Mouse (Mus musculus): ENCODE data around the gene Ube2o.

The Ube2o gene

DNA sequence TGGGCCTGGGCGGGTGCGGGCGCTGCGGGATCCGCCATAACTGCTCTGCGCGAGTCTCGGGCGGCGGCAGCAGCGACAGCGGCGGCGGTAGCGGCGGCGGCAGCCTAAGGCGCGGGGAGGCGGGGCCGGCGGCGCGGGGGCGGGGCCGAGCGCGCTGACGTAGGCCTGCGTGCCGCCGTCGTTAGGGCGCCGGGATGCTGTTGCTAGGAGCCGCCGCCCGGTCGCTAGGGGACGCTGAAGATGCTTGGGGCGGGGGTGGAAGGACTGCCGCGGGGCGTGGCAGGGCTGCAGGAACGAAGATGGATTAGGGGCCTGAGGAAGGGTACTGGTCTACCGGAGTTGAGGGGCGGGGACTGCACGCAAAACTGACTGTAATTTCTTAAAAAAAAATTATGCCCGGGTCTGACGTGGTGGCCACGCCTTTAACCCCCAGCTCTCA, at the start of gene Ube2o:
Gene Ube2o, minus strand, starts transcription at position 72 of the 439 bp plus-strand sequence.
- peak; percentile 82 for DNase-seq

DNA sequence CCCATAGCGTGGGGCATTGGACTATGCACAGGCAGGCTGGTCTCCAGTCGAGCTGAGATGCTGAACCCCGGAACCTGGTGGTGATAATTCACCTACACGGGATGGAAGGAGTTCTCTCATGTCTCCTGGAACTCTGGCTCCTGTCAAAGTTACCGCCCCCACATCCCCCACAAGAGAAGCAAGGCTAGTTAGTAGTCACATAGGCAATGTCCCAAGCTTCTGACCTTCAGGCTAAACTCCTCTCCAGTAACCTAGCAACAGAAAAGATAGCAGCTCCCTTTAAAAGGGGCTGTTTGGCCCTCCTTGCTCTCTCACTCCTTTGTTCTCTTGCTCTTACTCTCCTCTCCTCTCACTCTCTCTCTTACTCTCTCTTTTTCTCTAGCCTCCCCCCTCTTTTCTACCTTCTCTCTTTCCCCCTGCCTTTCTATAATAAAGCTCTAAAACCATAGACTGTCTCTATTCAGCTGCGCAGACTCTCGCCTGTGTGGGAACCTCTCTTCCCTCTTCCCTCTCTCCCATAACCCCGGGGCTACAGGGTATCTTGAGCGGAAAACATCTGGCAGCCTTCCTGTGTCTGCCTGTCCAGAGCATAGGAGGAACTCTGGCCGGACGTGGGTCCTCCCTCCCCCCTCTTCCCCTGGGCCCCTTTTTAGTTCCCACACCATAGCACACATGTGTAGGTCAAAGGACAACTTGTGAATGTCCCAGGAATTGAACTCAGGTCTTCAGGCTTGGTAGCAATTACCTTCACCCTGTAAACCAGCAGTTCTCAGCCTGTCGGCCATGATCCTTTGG, 49.1 kb upstream of the Ube2o start:
- no peak for DNase-seq

DNA sequence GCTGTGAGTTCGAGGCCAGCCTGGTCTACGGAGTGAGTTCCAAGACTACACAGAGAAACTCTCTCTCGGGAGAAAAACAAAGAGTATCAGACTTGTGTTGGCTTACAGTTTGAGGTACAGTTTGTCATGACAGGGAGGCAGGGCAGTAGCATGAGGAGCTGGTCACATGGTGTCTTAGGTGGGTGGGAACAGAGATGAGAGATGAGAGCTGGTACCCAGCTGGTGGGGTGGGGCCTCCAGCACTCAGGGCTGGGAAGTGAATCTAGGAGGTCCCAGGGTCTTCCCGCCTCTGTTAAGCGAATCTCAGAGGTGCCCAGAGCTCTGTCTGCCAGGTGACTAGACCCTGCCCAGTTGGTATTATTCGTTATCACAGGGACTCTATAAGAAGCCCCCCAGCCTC, 48.2 kb upstream of the Ube2o start:
- no peak for DNase-seq

DNA sequence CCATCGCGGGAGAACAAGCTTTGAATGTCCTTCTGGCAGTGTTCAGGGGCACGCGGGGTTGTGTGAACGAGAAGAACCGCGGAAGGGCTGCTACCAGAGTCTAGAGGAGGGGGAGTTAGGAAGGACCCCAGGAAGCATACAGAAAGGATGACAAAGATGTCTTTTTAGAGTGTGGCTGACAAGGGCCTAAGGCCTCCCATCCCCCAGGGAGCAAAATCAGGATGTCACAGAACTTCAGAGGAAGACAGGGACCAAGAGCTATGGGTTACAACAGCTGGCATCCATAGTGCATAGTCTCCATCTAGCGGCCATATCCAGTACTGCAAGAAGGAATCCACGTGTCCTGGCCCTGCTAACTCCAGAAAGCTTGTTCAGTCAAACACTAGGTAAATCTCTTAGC, 47.5 kb upstream of the Ube2o start:
- peak; percentile 91 for DNase-seq

DNA sequence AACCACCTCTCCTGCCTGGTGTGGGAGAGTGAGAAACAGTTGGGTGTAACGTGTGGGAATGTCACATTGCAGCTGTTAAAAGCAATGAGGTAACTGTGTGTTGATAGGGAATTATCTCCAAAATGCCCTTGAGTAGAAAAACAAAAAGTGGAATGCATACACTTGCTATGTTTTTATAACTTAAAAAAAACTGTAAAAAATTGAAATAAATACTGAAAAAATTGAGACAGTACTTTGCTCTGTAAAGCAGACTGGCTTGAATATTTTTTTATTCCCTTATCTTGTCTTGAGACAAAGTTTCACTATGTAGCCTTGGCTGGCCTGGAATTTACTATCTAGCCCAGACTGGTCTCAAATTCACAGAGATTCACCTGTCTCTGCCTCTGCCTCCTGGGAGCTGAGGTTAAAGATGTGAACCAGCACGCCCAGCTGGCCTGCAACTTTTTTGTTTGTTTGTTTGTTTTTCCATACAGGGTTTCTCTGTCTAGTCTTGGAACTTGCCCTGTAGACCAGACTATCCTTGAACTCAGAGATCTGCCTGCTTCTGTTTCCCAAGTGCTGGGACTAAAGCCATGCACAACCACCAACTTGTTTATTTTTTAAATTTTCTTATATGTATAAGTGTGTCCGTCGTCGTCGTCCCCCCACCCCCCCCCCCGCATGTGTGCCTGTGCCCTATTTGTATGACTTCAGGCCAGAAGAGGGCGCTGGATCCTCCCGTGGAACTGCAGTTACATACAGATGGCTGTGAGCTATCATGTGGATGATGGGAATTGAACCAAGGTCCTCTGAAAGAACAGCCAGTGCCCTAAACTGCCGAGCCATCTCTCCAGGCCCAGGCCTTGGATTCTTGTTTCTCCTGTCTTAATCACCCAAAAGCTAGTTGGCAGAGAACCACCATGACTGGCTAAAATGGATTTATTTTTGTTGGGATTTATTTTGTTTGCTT, 46.1 kb upstream of the Ube2o start:
- DNase-seq, result no peak

DNA sequence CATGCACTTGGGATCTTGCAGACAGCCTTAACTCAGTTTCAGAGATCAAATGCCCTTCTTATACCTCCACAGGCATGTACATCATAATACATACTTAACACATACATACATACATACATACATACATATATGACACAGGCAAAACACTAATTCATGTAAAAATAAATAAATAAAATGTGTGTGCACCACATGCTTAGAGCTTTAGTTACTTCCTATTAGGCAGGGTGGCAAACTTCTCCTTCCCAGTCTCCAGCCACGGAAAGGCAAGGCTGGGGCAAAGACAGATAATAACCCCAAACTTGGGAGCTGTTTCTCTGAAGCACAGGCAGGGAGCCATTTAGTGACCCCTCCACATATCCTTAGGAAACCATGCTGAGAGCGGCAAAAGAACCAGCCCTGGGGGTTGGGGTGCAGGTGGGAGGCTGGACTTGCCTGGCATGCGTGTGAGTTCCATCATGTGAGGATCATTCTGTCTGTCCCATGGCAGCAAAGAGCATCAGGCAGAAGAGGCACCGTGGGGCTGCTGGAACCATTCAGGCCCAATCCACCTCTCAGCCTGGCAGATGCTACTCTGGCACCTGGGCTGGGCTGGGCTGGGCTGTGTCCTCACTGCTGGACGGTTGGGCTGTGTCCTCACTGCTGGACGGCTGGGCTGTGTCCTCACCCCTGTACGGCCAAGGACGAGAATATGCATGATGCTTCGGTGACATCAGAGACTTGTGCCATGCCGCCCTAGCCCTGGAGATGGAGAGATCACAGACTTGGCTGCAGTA, 45.2 kb upstream of the Ube2o start, which contains the start of gene Rhbdf2:
Gene Rhbdf2, minus strand, starts transcription at position 721 of the 773 bp plus-strand sequence.
- DNase-seq, result no peak

DNA sequence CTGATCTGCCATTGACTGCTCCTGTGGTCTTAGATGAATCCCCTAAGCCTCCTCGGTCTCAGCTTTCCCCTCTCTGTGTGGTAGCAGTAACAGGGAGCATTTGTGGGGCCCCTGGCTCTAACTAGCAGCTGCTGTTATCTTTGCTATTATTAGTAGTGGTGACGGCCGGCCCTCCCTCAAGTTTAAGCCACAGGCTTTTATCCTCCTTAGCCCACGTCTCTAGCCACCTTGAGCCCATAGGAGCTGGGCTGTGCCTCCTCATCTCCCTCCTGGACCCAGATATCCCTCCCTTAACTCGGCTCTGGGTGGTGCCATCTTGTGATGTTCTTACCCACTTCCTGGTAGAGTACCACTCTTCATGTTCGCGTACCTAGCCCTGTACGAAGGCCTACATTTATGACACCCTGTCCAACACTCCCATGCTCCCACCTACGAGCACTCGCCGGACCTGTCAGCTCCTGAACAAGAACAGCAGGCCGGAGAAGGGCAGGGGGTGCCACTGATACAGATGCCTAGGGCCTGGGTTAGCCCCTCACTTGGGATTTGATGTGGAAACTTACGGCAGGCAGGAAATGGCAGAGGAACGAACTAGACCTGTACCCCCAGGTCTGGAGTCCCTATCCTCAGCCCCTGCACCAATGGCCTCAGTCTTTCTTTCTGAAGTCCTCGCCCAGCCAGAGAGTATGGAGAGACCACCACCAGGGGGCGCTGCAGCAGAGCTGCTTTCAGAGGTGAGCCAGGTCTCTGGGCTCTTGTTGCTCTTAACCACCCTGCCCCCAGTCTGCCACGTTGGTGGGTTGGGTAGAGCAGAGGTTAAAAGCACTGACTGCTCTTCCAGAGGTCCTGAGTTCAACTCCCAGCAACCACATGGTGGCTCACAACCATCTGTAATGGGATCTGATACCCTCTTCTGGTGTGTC, 44.1 kb upstream of the Ube2o start:
- no peak for DNase-seq

DNA sequence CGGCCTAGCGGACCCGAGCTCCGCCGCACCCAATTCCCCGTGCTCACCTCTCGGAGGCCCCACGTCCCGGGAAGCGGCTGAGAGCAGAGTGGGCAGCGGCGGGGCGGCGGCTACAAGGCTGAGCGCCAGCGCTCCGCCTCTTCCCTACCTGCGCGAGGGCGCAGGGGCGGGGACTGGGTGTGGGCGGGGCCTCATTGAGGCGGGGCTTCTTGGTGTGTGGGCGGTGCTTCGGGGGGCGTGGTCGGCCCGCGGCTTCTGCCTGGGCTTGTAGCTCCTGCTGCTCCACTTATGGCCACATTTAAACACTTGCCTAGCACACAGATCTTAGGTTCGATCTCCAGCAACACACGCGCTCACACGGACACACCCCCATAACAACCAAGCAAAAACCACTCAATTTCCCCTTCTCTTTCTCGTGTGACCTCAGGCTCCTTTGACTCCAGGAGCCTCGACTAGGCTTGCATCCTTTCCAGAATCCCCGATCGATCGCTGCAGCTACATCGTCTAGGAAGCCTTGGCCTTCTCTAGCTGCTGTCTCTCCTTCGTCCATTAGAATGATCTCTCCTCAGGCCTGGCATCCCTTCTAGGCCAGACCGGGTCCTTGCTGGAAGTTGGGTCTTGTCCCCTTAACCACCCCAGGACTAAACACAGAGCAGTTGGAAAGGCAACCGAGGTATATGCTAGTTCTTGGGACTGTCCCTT, 43.0 kb upstream of the Ube2o start:
- DNase-seq, result no peak

DNA sequence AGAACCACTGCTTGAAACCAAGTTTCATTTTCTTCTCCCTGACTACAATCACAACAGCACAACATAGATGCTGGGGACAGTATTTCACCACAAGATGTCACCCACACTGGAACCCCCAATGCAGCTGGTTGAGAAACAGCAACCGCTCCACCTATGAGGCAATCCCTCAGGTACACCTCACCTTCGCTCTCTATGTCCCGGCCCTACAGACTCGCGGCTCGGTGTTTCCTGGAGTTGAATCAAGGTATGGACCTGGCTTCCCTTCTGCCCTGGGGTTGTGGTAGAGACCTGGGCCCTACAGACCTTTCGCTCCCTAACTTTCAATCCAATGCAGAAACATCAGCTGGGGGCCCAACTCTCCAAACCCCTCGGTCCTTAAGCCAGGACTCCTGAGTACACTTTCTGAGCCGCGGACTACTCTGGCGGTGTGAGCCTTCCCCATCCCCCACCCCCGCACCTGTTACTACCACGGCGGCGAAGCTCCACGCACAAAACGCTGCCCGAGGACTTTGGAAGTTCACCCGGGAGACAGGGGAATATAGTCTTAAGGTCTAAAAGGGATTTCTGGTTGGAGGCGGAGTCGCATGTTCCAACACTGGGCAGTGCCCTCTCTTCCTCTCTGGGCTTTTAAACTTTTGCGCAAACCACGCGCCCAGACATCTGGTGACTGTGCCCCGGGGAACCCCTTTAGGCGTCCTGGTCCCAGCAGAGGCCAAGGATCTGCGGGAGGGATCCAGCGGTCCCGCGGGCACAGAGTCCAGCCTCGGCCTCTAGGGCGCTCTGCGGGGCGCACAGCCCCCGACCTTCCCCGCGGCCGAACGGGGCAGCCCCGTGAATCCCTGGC, 42.3 kb upstream of the Ube2o start:
- no peak for DNase-seq

DNA sequence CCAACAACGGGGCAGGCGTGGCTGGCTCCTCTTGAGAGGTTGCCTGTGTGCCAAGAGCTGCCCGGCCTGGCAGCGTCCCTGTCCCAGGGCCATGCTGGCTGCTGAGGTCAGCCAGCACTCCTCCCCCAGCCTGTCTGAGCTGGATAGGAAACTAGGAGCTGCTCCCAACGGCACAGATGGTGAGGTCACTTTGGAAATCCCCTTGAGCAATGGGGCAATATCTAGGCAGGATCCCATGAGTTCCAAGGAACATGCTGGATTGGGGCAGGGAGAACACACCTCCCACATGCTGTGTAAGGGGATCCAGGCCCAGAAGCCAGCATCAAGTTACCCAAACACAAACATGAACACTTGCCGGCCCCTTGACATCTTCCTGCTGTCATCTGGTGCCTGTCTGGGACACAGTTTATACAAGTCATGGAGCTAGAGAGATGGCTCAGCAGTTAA, 40.0 kb upstream of the Ube2o start:
- DNase-seq, result peak; percentile 86

DNA sequence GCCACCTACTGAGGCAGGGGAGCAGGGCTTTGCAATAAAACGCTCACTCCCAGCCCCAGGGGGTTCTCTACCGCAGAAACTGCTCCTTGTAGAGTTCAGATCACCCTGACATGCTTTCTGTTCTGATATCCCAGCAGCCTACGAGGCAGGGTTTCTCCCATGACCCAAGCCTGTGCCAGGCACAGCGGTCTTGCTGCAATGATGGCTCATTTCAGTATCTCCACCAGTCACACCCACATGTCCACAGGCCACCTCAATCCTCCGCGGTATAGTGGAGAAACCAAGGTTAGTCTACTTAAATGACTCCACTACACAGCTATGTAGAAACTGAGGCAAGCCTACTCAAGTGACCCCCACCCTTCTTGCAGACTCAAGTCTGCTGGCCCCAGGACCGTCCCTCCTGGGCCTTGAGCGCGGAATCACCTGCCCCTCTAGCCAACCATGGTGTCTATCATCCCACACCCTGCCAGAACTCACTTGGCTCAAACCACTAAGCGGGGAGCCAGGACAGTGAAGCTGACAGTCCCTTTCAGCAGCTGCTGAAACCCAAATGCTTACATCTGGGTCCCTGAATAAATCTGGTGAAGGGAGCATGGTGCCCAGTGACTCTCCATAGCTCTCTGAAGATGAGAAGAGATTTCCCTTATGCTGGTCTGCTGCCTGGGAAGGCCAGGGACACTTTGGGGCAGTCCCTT, 39.5 kb upstream of the Ube2o start:
- no peak for DNase-seq

DNA sequence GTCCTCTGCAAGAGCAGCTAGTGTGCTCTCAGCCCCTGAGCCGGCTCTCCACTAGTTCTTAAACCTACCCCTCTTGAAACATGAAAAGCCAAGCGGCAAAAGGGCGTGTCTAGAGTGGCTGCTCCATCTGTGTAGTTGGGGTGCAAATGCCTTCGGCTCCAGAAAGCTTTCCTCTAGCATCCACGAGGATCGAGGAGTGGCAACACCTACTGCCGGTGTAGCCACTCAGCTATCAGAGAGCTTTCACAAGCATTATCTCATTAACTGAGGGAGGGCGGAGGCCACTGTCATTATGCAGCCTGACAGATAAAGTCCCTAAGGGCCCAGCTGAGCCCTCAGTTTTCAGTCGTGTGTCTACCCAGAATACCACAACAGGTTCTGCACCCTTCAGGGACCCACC, 38.8 kb upstream of the Ube2o start:
- no peak for DNase-seq

DNA sequence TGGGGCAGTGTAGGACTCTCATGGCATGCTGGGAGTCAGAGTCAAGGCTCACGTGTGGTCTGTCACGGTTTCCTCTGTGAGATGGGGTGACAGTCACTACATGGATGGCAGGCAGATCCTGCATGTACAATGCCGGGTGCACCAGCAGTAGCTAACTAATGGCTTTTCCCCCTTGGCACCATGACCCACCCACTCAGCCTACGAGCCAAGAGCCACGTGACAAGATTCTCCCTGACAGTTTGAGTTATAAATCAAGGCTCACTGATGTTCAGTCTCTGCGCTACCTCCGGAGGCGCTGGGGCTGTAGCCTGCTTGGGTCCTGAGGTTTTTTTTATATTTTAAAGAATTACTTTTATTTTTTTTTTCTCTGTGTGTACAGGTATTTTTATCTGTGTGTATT, 38.3 kb upstream of the Ube2o start:
- no peak for DNase-seq

DNA sequence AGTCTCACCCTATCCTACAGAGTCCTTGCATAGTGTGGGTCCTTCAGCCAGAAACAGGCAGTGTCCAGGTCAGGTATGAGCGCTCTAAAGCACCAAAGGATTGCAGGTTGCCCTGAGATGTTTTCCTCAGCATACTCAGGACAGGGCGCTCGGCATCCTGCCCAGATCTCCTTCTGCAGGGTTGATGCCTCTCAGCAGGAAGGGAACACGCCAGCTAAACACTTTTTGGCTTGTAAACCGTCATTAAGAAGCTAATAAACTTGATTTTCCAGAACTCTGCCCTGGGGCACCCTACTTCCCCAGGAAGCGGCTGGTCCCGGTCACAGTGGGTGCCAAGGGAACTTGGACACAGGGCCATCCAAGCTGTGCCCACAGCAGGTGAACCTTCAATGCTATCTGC, 37.9 kb upstream of the Ube2o start:
- peak; percentile 73 for DNase-seq

DNA sequence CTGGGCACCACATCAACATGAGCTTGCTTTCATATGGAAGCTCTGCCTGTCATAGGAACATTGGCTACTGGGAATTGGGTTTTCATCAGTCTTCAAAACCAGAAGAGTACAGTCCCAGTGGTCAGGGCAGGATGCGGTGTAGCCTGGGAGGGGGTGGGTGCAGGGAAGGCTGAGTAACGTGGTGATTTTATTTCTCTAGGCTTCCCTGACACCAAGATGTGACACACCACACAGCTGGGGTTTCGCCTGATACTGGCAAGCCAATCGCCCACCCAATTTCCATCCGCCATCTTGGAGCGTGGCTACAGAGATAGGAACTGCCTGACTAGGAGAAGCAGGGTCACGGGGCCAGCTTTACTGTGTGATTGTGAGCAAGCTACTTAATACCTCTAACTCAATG, 37.4 kb upstream of the Ube2o start:
- no peak for DNase-seq

DNA sequence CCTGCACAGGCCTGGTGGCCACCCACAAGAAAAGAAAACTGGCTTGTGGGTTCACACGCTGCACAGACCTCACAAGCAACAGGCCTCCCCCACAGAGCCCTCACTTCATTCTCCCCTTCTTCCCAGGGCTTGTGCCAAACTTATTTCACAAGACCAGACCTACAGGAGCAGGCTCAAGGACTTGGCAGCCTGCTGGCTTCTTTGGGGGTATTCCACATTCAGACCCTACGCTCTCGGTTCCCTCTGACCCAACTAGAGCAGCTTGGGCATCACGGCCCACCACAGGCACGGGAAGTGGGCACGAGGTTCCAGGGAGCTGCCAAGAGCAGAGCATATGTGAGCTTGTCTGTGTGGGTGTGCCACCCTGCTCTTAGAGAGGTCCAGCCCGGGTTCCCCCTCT, 36.4 kb upstream of the Ube2o start:
- no peak for DNase-seq

DNA sequence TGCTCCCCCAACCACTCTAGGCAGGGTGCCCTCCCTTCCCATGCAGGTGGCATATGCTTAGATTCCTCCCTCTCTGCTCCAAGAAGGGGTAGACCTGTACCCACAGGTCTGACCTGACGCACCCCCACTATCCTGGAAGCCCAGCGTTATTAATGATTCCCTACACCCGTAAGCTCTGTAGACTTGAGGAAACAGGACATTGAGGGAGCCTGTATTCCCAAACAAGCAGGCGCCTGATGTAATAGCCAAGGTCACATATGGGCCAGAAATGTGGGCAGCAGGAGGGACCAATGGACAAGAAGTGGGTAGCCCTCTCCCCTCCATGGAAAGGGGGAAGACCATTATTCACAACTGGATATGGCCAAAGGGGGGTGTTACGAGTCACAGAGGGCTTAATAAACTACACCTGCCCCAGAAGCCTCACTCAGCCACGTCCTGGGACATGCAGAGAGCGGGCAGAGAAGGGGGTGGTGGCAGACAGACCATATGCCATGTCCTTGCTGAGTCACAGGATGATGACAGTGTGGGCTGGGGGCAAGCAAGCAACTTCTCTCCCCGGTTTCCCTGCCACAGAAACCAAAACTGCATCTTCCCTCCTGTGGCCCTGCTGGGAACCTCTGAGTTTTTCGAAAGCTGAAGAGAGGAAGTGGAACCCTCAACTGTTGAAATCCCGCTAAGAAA, 35.3 kb upstream of the Ube2o start:
- DNase-seq, result no peak

DNA sequence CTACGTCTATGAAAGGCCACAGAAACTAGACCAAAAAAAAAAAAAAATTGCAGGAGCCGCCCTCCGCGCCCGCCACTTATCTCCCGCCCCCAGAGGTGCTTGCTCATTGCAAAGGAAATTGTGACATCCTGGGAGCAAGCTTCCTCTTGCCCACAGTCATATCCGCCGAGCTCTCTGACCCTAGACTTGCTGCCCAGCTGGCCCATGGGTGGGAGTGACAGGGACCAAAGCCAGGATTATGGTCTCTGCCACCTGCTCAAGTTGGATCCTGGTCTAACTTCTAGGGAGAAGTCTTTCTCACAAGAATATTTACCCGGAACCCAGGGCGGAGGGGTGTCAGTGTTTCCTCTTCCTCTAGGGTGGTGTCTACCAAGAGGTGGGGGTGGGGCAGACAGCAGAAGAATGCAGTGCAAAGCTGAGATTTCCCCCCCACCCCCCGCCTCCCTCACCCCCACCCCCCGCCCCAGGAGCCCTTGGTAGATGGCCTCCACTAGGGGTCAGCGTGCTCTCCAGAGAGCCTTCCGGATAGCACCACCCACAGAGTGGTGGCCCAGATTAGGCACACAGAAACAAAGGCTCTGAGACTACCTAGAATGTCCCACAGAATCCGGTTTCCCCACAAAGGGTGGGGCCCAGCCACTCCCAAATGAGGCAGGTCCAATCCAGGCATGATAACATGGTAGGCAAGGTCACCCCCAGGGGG, 34.6 kb upstream of the Ube2o start:
- no peak for DNase-seq

All from cerebellum, adult 9-10 months (tissue).